Mouse (Mus musculus) limb, embryonic 14.5 days (tissue): ENCODE measurements around the gene Ust. TPM values are rescaled to one million over a fixed set of nuclear protein-coding genes. Genes with fewer than 3 reads are reported as not detected.

Experiments
- ATAC-seq: fragments of 200-750 bp; cut with Nextera tagmentation; 2 replicates; pipeline ENCODE4 v1.8.0; 2017; ENCODE audit warnings: low read depth, moderate number of reproducible peaks, moderate TSS enrichment; ENCODE audit not compliant: low FRiP score
- DNase-seq: peaks from one replicate; pipeline ENCODE4 v3.0.0-alpha.2; 2015; ENCODE audit warnings: low spot score
- H3K27ac ChIP-seq: fragments of 300-500 bp; sonication (generic); replicated peaks from 2 replicates; pipeline ENCODE4 v1.5.1; 2014; ENCODE audit warnings: low read depth, mild to moderate bottlenecking, low read length, moderate library complexity, mixed read lengths
- H3K27me3 ChIP-seq: fragments of 300-500 bp; sonication (generic); 2 replicates; pipeline ENCODE4 v1.6.1; 2014; ENCODE audit warnings: low read length, mixed read lengths; ENCODE audit not compliant: control insufficient read depth, insufficient read depth
- H3K36me3 ChIP-seq: fragments of 300-500 bp; sonication (generic); 2 replicates; pipeline ENCODE4 v1.6.1; 2014; ENCODE audit warnings: mild to moderate bottlenecking, low read length, moderate library complexity, mixed read lengths; ENCODE audit not compliant: control insufficient read depth, insufficient read depth
- H3K4me1 ChIP-seq: fragments of 300-500 bp; sonication (generic); 2 replicates; pipeline ENCODE4 v1.6.1; 2014; ENCODE audit warnings: antibody characterized with exemption, low read length, mixed read lengths; ENCODE audit not compliant: control insufficient read depth, insufficient read depth
- H3K4me2 ChIP-seq: fragments of 300-500 bp; sonication (generic); replicated peaks from 2 replicates; pipeline ENCODE4 v1.6.1; 2014; ENCODE audit warnings: low read depth, mild to moderate bottlenecking, low read length, moderate library complexity; ENCODE audit not compliant: severe bottlenecking
- H3K4me3 ChIP-seq: fragments of 300-500 bp; sonication (generic); replicated peaks from 2 replicates; pipeline ENCODE4 v1.5.1; 2014; ENCODE audit warnings: low read length
- H3K9ac ChIP-seq: fragments of 300-500 bp; sonication (generic); 2 replicates; pipeline ENCODE4 v1.6.1; 2014; ENCODE audit warnings: mild to moderate bottlenecking, low read depth, low read length, moderate library complexity; ENCODE audit not compliant: severe bottlenecking
- H3K9me3 ChIP-seq: fragments of 300-500 bp; sonication (generic); 2 replicates; pipeline ENCODE4 v1.6.1; 2016; ENCODE audit warnings: low read length; ENCODE audit not compliant: control insufficient read depth
- POLR2A ChIP-seq: fragments of 200-500 bp; IDR thresholded peaks from 2 replicates; pipeline ENCODE4 v1.8.0; 2012; ENCODE audit warnings: inconsistent platforms, mild to moderate bottlenecking, moderate library complexity, borderline replicate concordance; ENCODE audit not compliant: insufficient read depth, insufficient read length; ENCODE audit errors: extremely low read depth
- WGBS: fragments of 180-500 bp; shearing (Covaris S2); extraction: QIAGEN DNeasy Blood & Tissue Kit; methylation state at CpG from one replicate; pipeline ENCODE4 v1.1.7; 2014; 5-methylcytosine and 5-hydroxymethylcytosine counted together
- polyA plus RNA-seq, 2 experiments: library from polyadenylated mRNA; depleted of rRNA in 1 of 2; stranded (reverse) in 1 of 2; unstranded in 1 of 2; fragments of >200 nt; fragmentation: Nextera tagmentation in 1 of 2; extraction: Ambion mirVana in 1 of 2; gene quantifications; 2 replicates each; pipeline versions ENCODE4 v1.2.1 to v1.2.3; 2012 to 2014

Gene Ust
- polyA plus RNA-seq, 2 experiments, result 9.9 to 14.5 TPM

DNA sequence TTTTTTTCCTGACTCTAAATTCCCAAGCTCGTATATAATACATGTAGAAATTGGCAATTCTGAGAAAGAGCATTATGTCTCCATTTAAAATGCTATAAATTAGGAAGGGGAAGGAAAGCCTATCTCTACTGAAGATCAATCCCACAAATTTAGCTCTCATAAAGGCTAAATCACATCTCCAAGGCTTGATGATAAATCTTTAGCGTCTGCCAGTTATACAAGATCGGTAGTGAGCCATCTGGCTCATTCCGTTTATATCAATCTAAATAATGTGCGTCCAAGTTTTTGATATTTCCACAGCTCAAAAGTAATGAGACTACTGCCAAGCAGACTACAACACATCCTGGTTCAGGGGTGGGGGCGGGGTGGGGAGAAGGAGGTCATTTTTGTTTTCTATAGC lies 6.4 kb downstream of the Ust start:
- WGBS, result 83% methylated on average over 6 of the region's 6 CpGs
- TF ChIP-seq POLR2A, result no peak
- H3K9ac ChIP-seq, result no peak overlapping the region
- H3K4me1 ChIP-seq, result peaks cover 5% of the 10 kb centered on the region; the same call in 1 of the 2 replicates
- H3K27ac ChIP-seq, result no peak overlapping the region
- ATAC-seq (no peak), DNase-seq (no peak)
- H3K4me2 ChIP-seq, result no peak overlapping the region
- no peaks in the 10 kb centered on the region for H3K36me3 ChIP-seq
- 0 out of 2 replicates have a peak, but pooled peaks cover 4% of the 10 kb centered on the region for H3K9me3 ChIP-seq
- no peak overlapping the region for H3K4me3 ChIP-seq
- H3K27me3 ChIP-seq, result no peaks in the 10 kb centered on the region

DNA sequence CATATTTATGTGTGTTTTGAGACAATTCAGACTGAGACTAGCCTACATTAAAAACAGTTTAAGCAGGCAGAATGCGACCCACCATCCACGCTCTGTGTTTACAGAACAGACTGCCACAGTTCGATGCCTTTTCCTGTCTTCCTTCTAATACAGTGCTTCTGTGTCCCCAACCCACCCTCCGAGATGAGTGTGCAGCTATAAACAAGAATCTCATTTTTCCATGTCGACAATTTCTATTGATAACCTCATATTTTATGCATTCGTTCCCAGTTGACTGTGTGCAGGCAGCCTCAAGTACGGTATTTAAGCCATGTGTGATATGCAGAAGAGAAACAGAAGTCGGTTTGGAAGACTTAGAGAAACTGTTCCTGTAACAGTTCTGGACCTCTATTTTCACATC lies 6.9 kb downstream of the Ust start:
- Histone ChIP-seq H3K27ac (no peak overlapping the region), H3K4me3 (no peak overlapping the region), H3K27me3 (no peaks in the 10 kb centered on the region), H3K4me1 (no peaks in the 10 kb centered on the region; the same call in 1 of the 2 replicates), H3K9me3 (0 out of 2 replicates have a peak, but pooled peaks cover 4% of the 10 kb centered on the region), H3K4me2 (no peak overlapping the region), H3K9ac (no peak overlapping the region), H3K36me3 (no peaks in the 10 kb centered on the region)
- DNase-seq (no peak), ATAC-seq (no peak)
- no peak for TF ChIP-seq POLR2A
- 73% methylated on average over 8 of the region's 8 CpGs for WGBS

DNA sequence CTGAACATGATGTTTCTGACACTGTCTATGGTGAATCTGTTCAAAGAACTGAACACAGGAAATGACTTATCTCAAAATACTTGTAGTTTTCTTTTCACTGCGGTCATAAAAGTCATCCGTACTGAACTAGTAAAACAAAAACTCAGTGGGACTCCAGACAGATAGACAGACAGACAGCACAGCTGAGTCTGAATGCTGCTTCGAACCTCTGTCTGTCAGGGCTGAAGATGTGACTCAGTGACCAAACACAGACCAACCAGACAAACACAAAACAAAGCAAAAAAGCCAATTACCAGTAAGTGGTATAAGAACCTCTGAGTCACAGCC lies 12.4 kb downstream of the Ust start:
- no peaks in the 10 kb centered on the region for H3K27me3 ChIP-seq
- no peaks in the 10 kb centered on the region for H3K36me3 ChIP-seq
- no peak overlapping the region for H3K4me2 ChIP-seq
- peaks cover 17% of the 10 kb centered on the region for H3K4me1 ChIP-seq
- DNase-seq (no peak), ATAC-seq (no peak)
- no peak for TF ChIP-seq POLR2A
- H3K4me3 ChIP-seq, result no peak overlapping the region
- whole genome bisulfite sequencing, result 55% methylated on average over 3 of the region's 3 CpGs
- no peak overlapping the region for H3K27ac ChIP-seq
- no peak overlapping the region for H3K9ac ChIP-seq
- no peaks in the 10 kb centered on the region; the same call in 1 of the 2 replicates for H3K9me3 ChIP-seq

DNA sequence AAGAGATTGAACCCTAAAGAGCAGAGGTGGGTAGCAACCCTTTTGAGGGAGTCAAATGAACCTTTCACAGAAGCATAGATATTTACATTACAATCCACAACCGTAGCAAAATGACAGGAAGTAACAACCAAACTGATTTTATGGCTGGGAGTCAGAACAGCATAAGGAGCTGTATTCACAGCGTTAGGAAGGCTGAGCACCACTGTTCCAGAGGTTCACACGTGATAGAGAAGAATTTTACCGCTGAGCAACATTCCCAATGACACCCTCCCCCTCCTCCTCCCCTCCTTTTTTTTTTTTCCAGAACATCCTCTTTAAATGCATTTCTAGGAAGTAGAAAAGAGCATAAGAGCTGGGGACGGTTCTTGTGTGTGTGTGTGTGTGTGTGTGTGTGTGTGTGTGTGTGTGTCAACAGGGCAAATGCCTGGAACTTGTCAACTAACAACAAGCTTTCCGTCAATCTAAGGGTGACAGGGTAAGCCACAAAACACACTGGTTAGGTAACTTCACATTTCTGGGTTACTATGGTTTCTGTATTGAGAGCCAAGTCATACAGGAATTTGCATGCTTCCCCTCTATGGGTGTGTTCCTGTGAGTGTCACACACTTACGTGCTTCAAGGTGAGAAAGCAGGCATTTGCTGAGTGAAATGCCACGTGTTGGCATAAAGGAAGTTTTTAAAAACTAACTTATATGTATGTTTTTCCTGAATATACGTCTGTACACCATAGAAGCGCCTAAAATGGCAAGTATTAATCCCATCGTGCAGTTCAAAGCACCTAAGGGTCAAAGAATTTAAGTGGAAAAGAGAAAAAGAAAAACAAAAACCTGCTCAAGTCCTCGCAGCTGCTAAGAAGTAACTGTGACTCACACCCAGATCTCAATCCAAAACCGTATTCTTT lies 13.0 kb downstream of the Ust start:
- H3K4me1 ChIP-seq, result peaks cover 17% of the 10 kb centered on the region
- no peak for TF ChIP-seq POLR2A
- no peak overlapping the region for H3K27ac ChIP-seq
- no peaks in the 10 kb centered on the region for H3K36me3 ChIP-seq
- WGBS, result 43% methylated on average over 13 of the region's 13 CpGs
- no peak for DNase-seq
- no peaks in the 10 kb centered on the region; the same call in 1 of the 2 replicates for H3K9me3 ChIP-seq
- no peak overlapping the region for H3K4me3 ChIP-seq
- H3K27me3 ChIP-seq, result no peaks in the 10 kb centered on the region
- ATAC-seq, result peak; percentile 71
- H3K9ac ChIP-seq, result no peak overlapping the region
- no peak overlapping the region for H3K4me2 ChIP-seq

DNA sequence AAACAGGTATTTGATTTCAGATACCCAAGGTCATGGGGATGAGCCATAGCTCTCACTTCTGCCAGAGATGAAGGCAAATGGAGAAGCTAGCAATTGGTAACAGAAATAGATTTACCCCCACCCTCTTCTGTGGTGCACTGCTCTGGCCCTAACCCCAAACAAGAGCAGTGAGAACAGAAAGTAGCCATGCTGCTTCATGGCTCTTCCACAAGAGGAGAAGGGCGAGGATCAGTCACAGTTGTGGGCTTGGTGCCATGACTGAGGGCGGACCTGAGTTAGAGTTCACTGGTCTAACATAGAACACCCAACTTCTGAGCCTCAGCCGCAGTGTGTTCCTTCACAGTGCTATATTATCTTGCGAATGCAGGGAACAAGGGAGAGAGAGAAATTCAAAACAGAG lies 13.8 kb downstream of the Ust start:
- Histone ChIP-seq H3K9ac (no peak overlapping the region), H3K27ac (no peak overlapping the region), H3K27me3 (no peaks in the 10 kb centered on the region), H3K4me3 (no peak overlapping the region), H3K9me3 (no peaks in the 10 kb centered on the region; the same call in 1 of the 2 replicates), H3K4me1 (peaks cover 17% of the 10 kb centered on the region), H3K4me2 (no peak overlapping the region), H3K36me3 (no peaks in the 10 kb centered on the region)
- no peak for TF ChIP-seq POLR2A
- DNase-seq, result no peak
- 76% methylated on average over 4 of the region's 4 CpGs for WGBS
- 0 out of 2 replicates have a peak, but pooled peaks have one; percentile 15 for ATAC-seq
